Mouse (Mus musculus): Measurements from ENCODE around the gene Klk1b3. TPM values are rescaled to one million over a fixed set of nuclear protein-coding genes. Genes with fewer than 3 reads are reported as not detected.
"Not testable (repeated sequence)": the region's sequence is repeated elsewhere in the genome, so short reads cannot be mapped to it uniquely, and the experiment has no call there.

Klk1b3 gene
- not detected in 2 replicates for polyA plus RNA-seq (2016; fragmentation: Nextera tagmentation; extraction: Ambion mirVana)

- DNase-seq (ENCODE audit: low spot score): no peak
- Histone ChIP-seq H3K27me3 (ENCODE audit: low read depth, poor library complexity, severe bottlenecking) (no peaks in the 10 kb centered on the region), H3K4me3 (no peak within 1 kb of the TSS), H3K9me3 (replicated peaks) (no peaks in the 10 kb centered on the region), H3K4me1 (no peaks in the 10 kb centered on the region), H3K36me3 (no peaks in the 10 kb centered on the region), H3K27ac (no peak within 1 kb of the TSS)
- 72% methylated on average over 3 of the region's 3 CpGs for WGBS
These were observed at the start of gene Klk1b3 for GRCm38 (mm10) chr7:44197891-44198290. Gene Klk1b3, plus strand, starts transcription at chr7:44198191.

GRCm38 (mm10) chr7:44179299-44180045 is 18.5 kb upstream of the Klk1b3 start:
- no peaks in the 10 kb centered on the region for H3K27me3 ChIP-seq (ENCODE audit: low read depth, poor library complexity, severe bottlenecking)
- WGBS: 81% methylated on average over 9 of the region's 9 CpGs
- H3K4me1 ChIP-seq: no peaks in the 10 kb centered on the region
- H3K9me3 ChIP-seq (replicated peaks): no peaks in the 10 kb centered on the region
- no peak overlapping the region for H3K27ac ChIP-seq
- H3K36me3 ChIP-seq: no peaks in the 10 kb centered on the region
- H3K4me3 ChIP-seq: no peak overlapping the region
- DNase-seq (ENCODE audit: low spot score): no peak

GRCm38 (mm10) chr7:44186516-44186915 is 11.5 kb upstream of the Klk1b3 start:
- not testable (repeated sequence) for H3K27ac ChIP-seq; DNase-seq (ENCODE audit: low spot score); H3K9me3 ChIP-seq (replicated peaks); H3K4me1 ChIP-seq; H3K27me3 ChIP-seq (ENCODE audit: low read depth, poor library complexity, severe bottlenecking); H3K4me3 ChIP-seq; H3K36me3 ChIP-seq
- 71% methylated on average over 8 of the region's 8 CpGs for WGBS

DNA sequence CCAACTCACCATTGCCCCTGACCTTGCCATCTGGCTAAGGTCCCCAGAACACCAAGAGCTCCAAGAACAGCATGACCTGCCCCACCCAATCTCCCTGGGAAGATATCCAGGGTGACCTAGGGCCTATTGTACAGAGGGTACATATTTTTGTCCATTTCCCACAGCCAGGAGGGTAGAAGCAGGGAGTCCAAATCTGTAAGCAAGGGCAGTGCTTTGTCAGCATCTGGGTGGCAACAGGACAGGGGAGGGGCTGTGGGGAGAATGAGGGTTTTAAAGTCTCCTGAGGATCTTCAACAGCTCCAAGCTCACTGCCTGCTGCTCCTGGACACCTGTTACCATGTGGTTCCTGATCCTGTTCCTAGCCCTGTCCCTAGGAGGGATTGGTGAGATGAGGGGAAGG is 10.1 kb upstream of the Klk1b3 start, which contains the start of gene Klk1b24:
TSS of gene Klk1b24 (plus strand) at position 301 of the 400 bp plus-strand sequence.
- not testable (repeated sequence) for H3K27ac ChIP-seq; H3K36me3 ChIP-seq; DNase-seq (ENCODE audit: low spot score); H3K4me3 ChIP-seq; H3K4me1 ChIP-seq; H3K9me3 ChIP-seq (replicated peaks); H3K27me3 ChIP-seq (ENCODE audit: low read depth, poor library complexity, severe bottlenecking)

DNA sequence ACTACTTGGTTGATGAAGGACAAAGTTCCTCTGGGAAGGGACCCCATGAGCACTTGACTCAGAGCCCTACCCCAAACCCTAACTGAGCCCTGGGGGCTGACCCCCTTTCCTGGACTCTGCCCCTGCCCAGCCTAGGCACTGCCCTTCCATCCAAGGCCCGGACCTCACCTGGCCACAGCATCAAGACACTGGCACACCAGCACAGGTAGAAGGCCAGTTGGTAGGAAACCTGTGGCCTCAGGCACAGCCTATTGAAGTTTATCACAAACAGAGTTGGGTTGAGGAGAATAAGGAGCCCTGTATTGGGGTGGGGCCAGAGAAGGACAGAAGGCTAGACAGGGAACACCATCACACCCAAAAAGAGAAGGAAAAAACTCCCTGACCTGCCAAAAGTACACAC is 4.5 kb upstream of the Klk1b3 start:
- not testable (repeated sequence) for H3K4me3 ChIP-seq; H3K4me1 ChIP-seq; H3K9me3 ChIP-seq (replicated peaks); H3K36me3 ChIP-seq; H3K27me3 ChIP-seq (ENCODE audit: low read depth, poor library complexity, severe bottlenecking); H3K27ac ChIP-seq; DNase-seq (ENCODE audit: low spot score)
- 92% methylated on average over 1 of the region's 1 CpGs for WGBS

- H3K4me3 ChIP-seq; H3K9me3 ChIP-seq (replicated peaks); DNase-seq (ENCODE audit: low spot score); H3K27ac ChIP-seq; H3K36me3 ChIP-seq; H3K27me3 ChIP-seq (ENCODE audit: low read depth, poor library complexity, severe bottlenecking); H3K4me1 ChIP-seq: not testable (repeated sequence)
- WGBS: 63% methylated on average over 3 of the region's 3 CpGs
These were observed 9.1 kb downstream of the Klk1b3 start, which contains the start of gene Klk1b4 for GRCm38 (mm10) chr7:44207135-44207534. Gene Klk1b4, plus strand, starts transcription at chr7:44207435.

DNA sequence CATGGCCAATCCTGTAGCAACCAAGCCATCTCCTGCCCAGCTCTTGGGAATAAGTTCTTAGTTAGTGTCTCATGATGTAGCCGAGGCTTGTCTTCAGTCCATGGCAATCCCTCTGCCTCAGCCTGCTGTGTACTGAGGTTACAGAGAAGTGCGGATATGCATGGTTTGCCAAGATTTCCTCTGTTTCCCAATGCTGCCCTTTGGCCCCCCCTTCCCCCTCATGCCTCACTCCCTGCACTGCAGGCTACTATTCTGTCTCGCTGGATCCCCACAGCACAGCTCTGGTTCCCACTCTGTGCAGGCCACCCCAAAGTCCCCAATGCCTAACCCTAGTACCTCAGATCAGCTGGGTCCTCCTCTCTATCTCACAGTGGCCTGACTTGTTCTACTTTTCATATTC is 10.3 kb downstream of the Klk1b3 start:
- no peak overlapping the region for H3K27ac ChIP-seq
- no peaks in the 10 kb centered on the region for H3K9me3 ChIP-seq (replicated peaks)
- no peaks in the 10 kb centered on the region for H3K27me3 ChIP-seq (ENCODE audit: low read depth, poor library complexity, severe bottlenecking)
- H3K36me3 ChIP-seq: no peaks in the 10 kb centered on the region
- 82% methylated on average over 3 of the region's 3 CpGs for WGBS
- no peak for DNase-seq (ENCODE audit: low spot score)
- no peaks in the 10 kb centered on the region for H3K4me1 ChIP-seq
- no peak overlapping the region for H3K4me3 ChIP-seq

DNA sequence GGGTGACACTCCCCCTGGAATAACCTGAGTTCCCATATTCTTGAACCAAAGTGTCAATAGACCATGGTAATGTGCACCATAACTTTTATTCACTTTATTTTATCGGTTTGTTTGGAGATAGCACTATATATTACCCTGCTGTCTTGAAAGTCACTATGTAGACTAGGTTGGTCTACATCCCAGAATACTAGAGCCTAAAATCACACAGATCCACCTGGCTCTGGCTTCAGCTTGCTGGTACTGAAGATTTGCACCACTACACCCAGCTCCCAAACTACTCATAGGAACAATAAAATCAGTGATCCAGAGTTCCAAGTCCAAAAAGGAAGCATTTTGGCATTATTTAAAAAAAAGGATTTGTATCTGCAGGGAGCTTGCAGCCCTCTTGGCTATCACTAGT is 17.7 kb downstream of the Klk1b3 start, which contains the start of gene Klk1b5:
TSS of gene Klk1b5 (plus strand) at position 301 of the 400 bp plus-strand sequence.
- 87% methylated on average over 1 of the region's 1 CpGs for WGBS
- H3K4me3 ChIP-seq: no peak within 1 kb of the TSS

DNA sequence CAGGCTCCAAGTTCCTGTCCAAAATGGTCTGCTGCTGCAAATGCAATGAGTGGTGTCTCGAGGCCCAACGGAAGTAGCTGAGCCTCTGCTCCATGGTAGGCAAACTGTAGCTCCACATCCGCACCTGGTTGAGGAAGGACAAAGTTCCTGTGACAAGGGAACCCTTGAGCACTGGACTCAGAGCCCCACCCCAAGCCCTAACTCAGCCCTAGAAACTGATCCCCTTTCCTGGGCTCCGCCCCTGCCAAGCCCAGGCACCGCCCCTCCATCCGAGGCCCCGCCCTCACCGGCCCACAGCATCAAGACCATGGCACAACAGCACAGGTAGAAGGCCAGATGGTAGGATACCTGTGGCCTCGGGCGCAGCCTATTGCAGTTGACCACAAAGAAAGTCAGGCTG is 23.6 kb downstream of the Klk1b3 start:
- H3K4me3 ChIP-seq; H3K36me3 ChIP-seq; H3K4me1 ChIP-seq; DNase-seq (ENCODE audit: low spot score); H3K9me3 ChIP-seq (replicated peaks); H3K27me3 ChIP-seq (ENCODE audit: low read depth, poor library complexity, severe bottlenecking); H3K27ac ChIP-seq: not testable (repeated sequence)
- 74% methylated on average over 9 of the region's 10 CpGs for WGBS

More for the DNA sequence above, 17.7 kb downstream of the Klk1b3 start, which contains the start of gene Klk1b5:
- Histone ChIP-seq H3K4me1 (no peaks in the 10 kb centered on the region), H3K27ac (no peak within 1 kb of the TSS), H3K27me3 (ENCODE audit: low read depth, poor library complexity, severe bottlenecking) (no peaks in the 10 kb centered on the region), H3K36me3 (no peaks in the 10 kb centered on the region), H3K9me3 (replicated peaks) (no peaks in the 10 kb centered on the region)
- no peak for DNase-seq (ENCODE audit: low spot score)

- DNase-seq (ENCODE audit: low spot score): not testable (repeated sequence)
- WGBS: 79% methylated on average over 6 of the region's 6 CpGs
These were observed 24.3 kb downstream of the Klk1b3 start for GRCm38 (mm10) chr7:44222335-44222734.

GRCm38 (mm10) chr7:44225076-44225475 is 27.1 kb downstream of the Klk1b3 start, which contains the start of gene Klk1:
Gene Klk1, plus strand, starts transcription at chr7:44225360.
- 42% methylated on average over 1 of the region's 1 CpGs for WGBS
- H3K27me3 ChIP-seq (ENCODE audit: low read depth, poor library complexity, severe bottlenecking): no peaks in the 10 kb centered on the region

More at GRCm38 (mm10) chr7:44222335-44222734, 24.3 kb downstream of the Klk1b3 start:
- not testable (repeated sequence) for H3K27me3 ChIP-seq (ENCODE audit: low read depth, poor library complexity, severe bottlenecking); H3K4me3 ChIP-seq; H3K36me3 ChIP-seq; H3K27ac ChIP-seq; H3K9me3 ChIP-seq (replicated peaks); H3K4me1 ChIP-seq

DNA sequence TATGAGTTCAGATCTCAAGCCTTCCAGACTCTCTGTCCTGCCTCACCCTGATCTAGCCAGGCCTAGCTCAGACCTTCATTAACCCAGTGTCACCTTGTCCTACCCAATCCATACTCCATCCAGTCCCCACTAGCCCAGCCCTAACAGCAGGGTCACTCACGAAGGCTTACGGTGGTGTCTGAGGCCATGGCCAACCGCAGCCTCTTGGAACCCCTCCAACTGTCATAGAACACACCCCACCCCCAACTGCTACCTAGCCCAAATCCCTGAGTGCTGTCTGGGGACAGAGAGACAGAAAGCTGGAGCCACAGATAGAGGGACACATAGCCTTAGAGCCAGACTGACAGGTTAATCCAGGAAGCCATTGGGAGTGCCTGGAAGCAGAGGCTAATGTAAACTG is 37.9 kb downstream of the Klk1b3 start, which contains the start of gene Gm36864:
TSS of gene Gm36864 (plus strand) at position 269 of the 400 bp plus-strand sequence.
- DNase-seq (ENCODE audit: low spot score): no peak
- Histone ChIP-seq H3K9me3 (replicated peaks) (no peaks in the 10 kb centered on the region), H3K4me1 (no peaks in the 10 kb centered on the region), H3K36me3 (no peaks in the 10 kb centered on the region), H3K27me3 (ENCODE audit: low read depth, poor library complexity, severe bottlenecking) (no peaks in the 10 kb centered on the region), H3K27ac (no peak within 1 kb of the TSS), H3K4me3 (no peak within 1 kb of the TSS)
- 89% methylated on average over 3 of the region's 3 CpGs for WGBS

More at GRCm38 (mm10) chr7:44225076-44225475, 27.1 kb downstream of the Klk1b3 start, which contains the start of gene Klk1:
- H3K4me1 ChIP-seq: no peaks in the 10 kb centered on the region
- H3K27ac ChIP-seq: no peak within 1 kb of the TSS
- DNase-seq (ENCODE audit: low spot score): no peak
- H3K9me3 ChIP-seq (replicated peaks): no peaks in the 10 kb centered on the region
- no peaks in the 10 kb centered on the region for H3K36me3 ChIP-seq
- H3K4me3 ChIP-seq: no peak within 1 kb of the TSS

- no peak for DNase-seq (ENCODE audit: low spot score)
- no peaks in the 10 kb centered on the region for H3K9me3 ChIP-seq (replicated peaks)
- H3K4me3 ChIP-seq: no peak overlapping the region
- no peaks in the 10 kb centered on the region for H3K27me3 ChIP-seq (ENCODE audit: low read depth, poor library complexity, severe bottlenecking)
- H3K4me1 ChIP-seq: no peaks in the 10 kb centered on the region
- 66% methylated on average over 2 of the region's 2 CpGs for WGBS
- no peaks in the 10 kb centered on the region for H3K36me3 ChIP-seq
- no peak overlapping the region for H3K27ac ChIP-seq
These were observed 41.9 kb downstream of the Klk1b3 start for GRCm38 (mm10) chr7:44239913-44240312.
